Mouse (Mus musculus): ENCODE results near the gene Dapk1.

The Dapk1 gene

GRCm38 (mm10) chr13:60691940-60692339 lies 90.2 kb downstream of the Dapk1 start:
- no peak for DNase-seq (ENCODE audit: inconsistent ontology term)

GRCm38 (mm10) chr13:60695186-60695980 lies 93.6 kb downstream of the Dapk1 start:
- DNase-seq (ENCODE audit: inconsistent ontology term), result no peak

- DNase-seq (ENCODE audit: inconsistent ontology term), result no peak
Measured at GRCm38 (mm10) chr13:60696323-60696722, 94.6 kb downstream of the Dapk1 start.

GRCm38 (mm10) chr13:60696741-60697140 lies 95.0 kb downstream of the Dapk1 start:
- DNase-seq (ENCODE audit: inconsistent ontology term), result no peak

GRCm38 (mm10) chr13:60698021-60698420 lies 96.3 kb downstream of the Dapk1 start:
- no peak for DNase-seq (ENCODE audit: inconsistent ontology term)

GRCm38 (mm10) chr13:60701671-60702171 lies 100.0 kb downstream of the Dapk1 start:
- no peak for DNase-seq (ENCODE audit: inconsistent ontology term)

GRCm38 (mm10) chr13:60707541-60708468 lies 106.1 kb downstream of the Dapk1 start:
- peak; percentile 89 for DNase-seq (ENCODE audit: inconsistent ontology term)

GRCm38 (mm10) chr13:60709136-60709535 lies 107.4 kb downstream of the Dapk1 start:
- no peak for DNase-seq (ENCODE audit: inconsistent ontology term)

- DNase-seq (ENCODE audit: inconsistent ontology term), result no peak
Measured at GRCm38 (mm10) chr13:60710963-60711362, 109.2 kb downstream of the Dapk1 start.

GRCm38 (mm10) chr13:60713537-60713936 lies 111.8 kb downstream of the Dapk1 start:
- no peak for DNase-seq (ENCODE audit: inconsistent ontology term)

- DNase-seq (ENCODE audit: inconsistent ontology term), result no peak
Measured at GRCm38 (mm10) chr13:60716107-60716506, 114.4 kb downstream of the Dapk1 start.

GRCm38 (mm10) chr13:60717421-60717820 lies 115.7 kb downstream of the Dapk1 start:
- no peak for DNase-seq (ENCODE audit: inconsistent ontology term)

GRCm38 (mm10) chr13:60719581-60719980 lies 117.8 kb downstream of the Dapk1 start:
- no peak for DNase-seq (ENCODE audit: inconsistent ontology term)

GRCm38 (mm10) chr13:60722763-60723162 lies 121.0 kb downstream of the Dapk1 start:
- no peak for DNase-seq (ENCODE audit: inconsistent ontology term)

- DNase-seq (ENCODE audit: inconsistent ontology term), result no peak
Measured at GRCm38 (mm10) chr13:60728276-60729054, 126.7 kb downstream of the Dapk1 start.

GRCm38 (mm10) chr13:60729055-60729402 lies 127.3 kb downstream of the Dapk1 start:
- no peak for DNase-seq (ENCODE audit: inconsistent ontology term)

- no peak for DNase-seq (ENCODE audit: inconsistent ontology term)
Measured at GRCm38 (mm10) chr13:60730587-60730986, 128.8 kb downstream of the Dapk1 start.

- no peak for DNase-seq (ENCODE audit: inconsistent ontology term)
Measured at GRCm38 (mm10) chr13:60731001-60731400, 129.3 kb downstream of the Dapk1 start.

GRCm38 (mm10) chr13:60735306-60735705 lies 133.6 kb downstream of the Dapk1 start:
- DNase-seq (ENCODE audit: inconsistent ontology term), result no peak

GRCm38 (mm10) chr13:60736421-60737105 lies 134.8 kb downstream of the Dapk1 start:
- DNase-seq (ENCODE audit: inconsistent ontology term), result no peak
